ENCODE assay signal across 8 mouse cellular contexts in genomic region chr4:148168287-148168686, GRCm38 (mm10). TPM values are rescaled to one million over a fixed set of nuclear protein-coding genes. Genes with fewer than 3 reads are reported as not detected.
A peak's percentile ranks its signal among the peaks of the same experiment; 100 is the strongest.
DNase-seq lines count a peak whose midpoint lies in the region; ATAC-seq lines count a peak whose summit lies in the region.

No protein-coding gene starts in this region.

- no peak overlapping the region for H3K9ac ChIP-seq in forebrain, embryonic 14.5 days (ENCODE audit: low read length)
- no peak overlapping the region for H3K9ac ChIP-seq in forebrain, embryonic 16.5 days (replicated peaks; ENCODE audit: low read depth, low read length)
- H3K9ac ChIP-seq in midbrain, embryonic 15.5 days, result no peak overlapping the region
- no peak overlapping the region for H3K9ac ChIP-seq in embryonic facial prominence, embryonic 11.5 days (replicated peaks; ENCODE audit: low read length)

- no peak for ATAC-seq in forebrain, embryonic 14.5 days
- ATAC-seq in forebrain, embryonic 16.5 days, result no peak
- ATAC-seq in midbrain, embryonic 15.5 days (replicated peaks), result no peak
- no peak for ATAC-seq in embryonic facial prominence, embryonic 11.5 days (replicated peaks; ENCODE audit: insufficient number of reproducible peaks, low FRiP score, low TSS enrichment, low read depth)

- H3K27me3 ChIP-seq in forebrain, embryonic 14.5 days (replicated peaks; ENCODE audit: control insufficient read depth, insufficient read depth, low read length), result peaks cover 59% of the 10 kb centered on the region
- H3K27me3 ChIP-seq in forebrain, embryonic 16.5 days (replicated peaks; ENCODE audit: control insufficient read depth, insufficient read depth, low read length), result peaks cover 50% of the 10 kb centered on the region
- peaks cover 95% of the 10 kb centered on the region for H3K27me3 ChIP-seq in midbrain, embryonic 10.5 days (ENCODE audit: low read depth, poor library complexity, severe bottlenecking)
- H3K27me3 ChIP-seq in midbrain, embryonic 15.5 days (replicated peaks), result peaks cover 61% of the 10 kb centered on the region
- H3K27me3 ChIP-seq in embryonic facial prominence, embryonic 11.5 days (ENCODE audit: control insufficient read depth, insufficient read depth, low read length), result peaks cover 51% of the 10 kb centered on the region

- H3K9me3 ChIP-seq in forebrain, embryonic 14.5 days (replicated peaks; ENCODE audit: control insufficient read depth, low read length), result no peaks in the 10 kb centered on the region
- H3K9me3 ChIP-seq in forebrain, embryonic 16.5 days (ENCODE audit: control insufficient read depth, low read length), result no peaks in the 10 kb centered on the region
- H3K9me3 ChIP-seq in midbrain, embryonic 10.5 days (replicated peaks), result no peaks in the 10 kb centered on the region
- H3K9me3 ChIP-seq in midbrain, embryonic 15.5 days, result no peaks in the 10 kb centered on the region
- H3K9me3 ChIP-seq in embryonic facial prominence, embryonic 11.5 days (replicated peaks; ENCODE audit: control insufficient read depth, low read length), result no peaks in the 10 kb centered on the region

- no peak overlapping the region for H3K4me2 ChIP-seq in forebrain, embryonic 14.5 days (ENCODE audit: low read length)
- no peak overlapping the region for H3K4me2 ChIP-seq in forebrain, embryonic 16.5 days (ENCODE audit: low read length)
- H3K4me2 ChIP-seq in midbrain, embryonic 15.5 days, result no peak overlapping the region
- H3K4me2 ChIP-seq in embryonic facial prominence, embryonic 11.5 days (ENCODE audit: low read depth, low read length), result no peak overlapping the region

- WGBS in forebrain, embryonic 14.5 days, result 25% methylated on average over 7 of the region's 7 CpGs
- WGBS in forebrain, embryonic 16.5 days, result 31% methylated on average over 7 of the region's 7 CpGs
- WGBS in midbrain, embryonic 10.5 days, result 30% methylated on average over 7 of the region's 7 CpGs
- WGBS in midbrain, embryonic 15.5 days, result 24% methylated on average over 7 of the region's 7 CpGs
- 24% methylated on average over 7 of the region's 7 CpGs for WGBS in embryonic facial prominence, embryonic 11.5 days

- H3K4me1 ChIP-seq in forebrain, embryonic 14.5 days (ENCODE audit: control insufficient read depth, insufficient read depth, low read length), result peaks cover 9% of the 10 kb centered on the region; the same call in 1 of the 2 replicates
- peaks cover 26% of the 10 kb centered on the region for H3K4me1 ChIP-seq in forebrain, embryonic 16.5 days (replicated peaks; ENCODE audit: control insufficient read depth, insufficient read depth, low read length)
- peaks cover 62% of the 10 kb centered on the region for H3K4me1 ChIP-seq in midbrain, embryonic 10.5 days
- H3K4me1 ChIP-seq in midbrain, embryonic 15.5 days, result peaks cover 37% of the 10 kb centered on the region
- H3K4me1 ChIP-seq in embryonic facial prominence, embryonic 11.5 days (ENCODE audit: control insufficient read depth, insufficient read depth, low read length), result no peaks in the 10 kb centered on the region; the same call in 1 of the 2 replicates

- H3K4me3 ChIP-seq in forebrain, embryonic 14.5 days (ENCODE audit: low read depth, low read length), result no peak overlapping the region
- H3K4me3 ChIP-seq in forebrain, embryonic 16.5 days (replicated peaks; ENCODE audit: low read length), result no peak overlapping the region
- no peak overlapping the region for H3K4me3 ChIP-seq in midbrain, embryonic 10.5 days
- H3K4me3 ChIP-seq in midbrain, embryonic 15.5 days, result no peak overlapping the region
- H3K4me3 ChIP-seq in embryonic facial prominence, embryonic 11.5 days (ENCODE audit: low read depth, low read length), result no peak overlapping the region

- peak; percentile 74 for DNase-seq in forebrain, embryonic 14.5 days (ENCODE audit: low spot score)
- peak; percentile 70 for DNase-seq in midbrain, embryonic 10.5 days (ENCODE audit: low spot score)
- peak; percentile 61 for DNase-seq in adipocyte (ENCODE audit: low spot score)
- peak; percentile 69 for DNase-seq in embryonic facial prominence, embryonic 11.5 days (ENCODE audit: low spot score)
- DNase-seq in lung, postnatal 14 days, result peak; percentile 74
- peak; percentile 83 for DNase-seq in testis, postnatal 10 days (ENCODE audit: low spot score)

- H3K36me3 ChIP-seq in forebrain, embryonic 14.5 days (ENCODE audit: control insufficient read depth, insufficient read depth, low read length), result no peaks in the 10 kb centered on the region
- no peaks in the 10 kb centered on the region for H3K36me3 ChIP-seq in forebrain, embryonic 16.5 days (ENCODE audit: control insufficient read depth, insufficient read depth)
- H3K36me3 ChIP-seq in midbrain, embryonic 10.5 days, result no peaks in the 10 kb centered on the region
- H3K36me3 ChIP-seq in midbrain, embryonic 15.5 days (replicated peaks), result no peaks in the 10 kb centered on the region
- no peaks in the 10 kb centered on the region for H3K36me3 ChIP-seq in embryonic facial prominence, embryonic 11.5 days (replicated peaks; ENCODE audit: control insufficient read depth, insufficient read depth, low read depth, low read length)

- no peak overlapping the region for H3K27ac ChIP-seq in forebrain, embryonic 14.5 days (ENCODE audit: low read depth, low read length)
- H3K27ac ChIP-seq in forebrain, embryonic 16.5 days (ENCODE audit: low read length), result no peak overlapping the region
- no peak overlapping the region for H3K27ac ChIP-seq in midbrain, embryonic 10.5 days (replicated peaks)
- H3K27ac ChIP-seq in midbrain, embryonic 15.5 days, result no peak overlapping the region
- H3K27ac ChIP-seq in embryonic facial prominence, embryonic 11.5 days (replicated peaks; ENCODE audit: low read depth, low read length), result no peak overlapping the region

RNA-seq across cellular contexts. Expression of gene Fbxo2, which starts 7.9 kb away (rescaled TPM):
- 2.2 and 3.2 TPM in 2 replicates for polyA plus RNA-seq in forebrain, embryonic 14.5 days (2014; fragmentation: Nextera tagmentation; extraction: Ambion mirVana)
- 4.3 and 4.7 TPM in 2 replicates for polyA plus RNA-seq in forebrain, embryonic 16.5 days (2015; fragmentation: Nextera tagmentation; extraction: Ambion mirVana)
- 1.1 and 1.3 TPM in 2 replicates for polyA plus RNA-seq in midbrain, embryonic 10.5 days (2016; fragmentation: Nextera tagmentation; extraction: Ambion mirVana)
- polyA plus RNA-seq in midbrain, embryonic 15.5 days (2015; fragmentation: Nextera tagmentation; extraction: Ambion mirVana), result 5.9 and 6.2 TPM in 2 replicates
- polyA plus RNA-seq in embryonic facial prominence, embryonic 11.5 days (2014; fragmentation: Nextera tagmentation; extraction: Ambion mirVana), result 1.5 and 1.9 TPM in 2 replicates

RNA-seq across cellular contexts. Expression of gene Fbxo44, which starts 8.0 kb away (rescaled TPM):
- polyA plus RNA-seq in forebrain, embryonic 14.5 days (2014; fragmentation: Nextera tagmentation; extraction: Ambion mirVana), result 70.6 and 76.3 TPM in 2 replicates
- 60.3 and 67.1 TPM in 2 replicates for polyA plus RNA-seq in forebrain, embryonic 16.5 days (2015; fragmentation: Nextera tagmentation; extraction: Ambion mirVana)
- polyA plus RNA-seq in midbrain, embryonic 10.5 days (2016; fragmentation: Nextera tagmentation; extraction: Ambion mirVana), result 39.6 and 58.5 TPM in 2 replicates
- 93.3 and 97.6 TPM in 2 replicates for polyA plus RNA-seq in midbrain, embryonic 15.5 days (2015; fragmentation: Nextera tagmentation; extraction: Ambion mirVana)
- polyA plus RNA-seq in embryonic facial prominence, embryonic 11.5 days (2014; fragmentation: Nextera tagmentation; extraction: Ambion mirVana), result 24.0 and 25.1 TPM in 2 replicates

RNA-seq across cellular contexts. Expression of gene Fbxo6, which starts 16.3 kb away (rescaled TPM):
- polyA plus RNA-seq in forebrain, embryonic 14.5 days (2014; fragmentation: Nextera tagmentation; extraction: Ambion mirVana), result 19.0 and 20.6 TPM in 2 replicates
- 14.4 and 17.7 TPM in 2 replicates for polyA plus RNA-seq in forebrain, embryonic 16.5 days (2015; fragmentation: Nextera tagmentation; extraction: Ambion mirVana)
- polyA plus RNA-seq in midbrain, embryonic 10.5 days (2016; fragmentation: Nextera tagmentation; extraction: Ambion mirVana), result 11.4 and 13.0 TPM in 2 replicates
- polyA plus RNA-seq in midbrain, embryonic 15.5 days (2015; fragmentation: Nextera tagmentation; extraction: Ambion mirVana), result 21.6 and 21.7 TPM in 2 replicates
- 9.8 and 11.3 TPM in 2 replicates for polyA plus RNA-seq in embryonic facial prominence, embryonic 11.5 days (2014; fragmentation: Nextera tagmentation; extraction: Ambion mirVana)

RNA-seq across cellular contexts. Expression of gene Draxin, which starts 37.8 kb away (rescaled TPM):
- 18.8 and 20.7 TPM in 2 replicates for polyA plus RNA-seq in forebrain, embryonic 14.5 days (2014; fragmentation: Nextera tagmentation; extraction: Ambion mirVana)
- polyA plus RNA-seq in forebrain, embryonic 16.5 days (2015; fragmentation: Nextera tagmentation; extraction: Ambion mirVana), result 22.7 and 23.5 TPM in 2 replicates
- polyA plus RNA-seq in midbrain, embryonic 10.5 days (2016; fragmentation: Nextera tagmentation; extraction: Ambion mirVana), result 5.3 and 7.5 TPM in 2 replicates
- polyA plus RNA-seq in midbrain, embryonic 15.5 days (2015; fragmentation: Nextera tagmentation; extraction: Ambion mirVana), result 15.1 and 15.7 TPM in 2 replicates
- polyA plus RNA-seq in embryonic facial prominence, embryonic 11.5 days (2014; fragmentation: Nextera tagmentation; extraction: Ambion mirVana), result 1.2 and 2.2 TPM in 2 replicates

RNA-seq across cellular contexts. Expression of gene Mad2l2, which starts 38.1 kb away (rescaled TPM):
- polyA plus RNA-seq in forebrain, embryonic 14.5 days (2014; fragmentation: Nextera tagmentation; extraction: Ambion mirVana), result 129 and 141 TPM in 2 replicates
- polyA plus RNA-seq in forebrain, embryonic 16.5 days (2015; fragmentation: Nextera tagmentation; extraction: Ambion mirVana), result 127 TPM in 2 replicates
- polyA plus RNA-seq in midbrain, embryonic 10.5 days (2016; fragmentation: Nextera tagmentation; extraction: Ambion mirVana), result 72.6 and 85.2 TPM in 2 replicates
- polyA plus RNA-seq in midbrain, embryonic 15.5 days (2015; fragmentation: Nextera tagmentation; extraction: Ambion mirVana), result 99.2 and 112 TPM in 2 replicates
- 75.3 and 83.4 TPM in 2 replicates for polyA plus RNA-seq in embryonic facial prominence, embryonic 11.5 days (2014; fragmentation: Nextera tagmentation; extraction: Ambion mirVana)
